In the genomic region with DNA sequence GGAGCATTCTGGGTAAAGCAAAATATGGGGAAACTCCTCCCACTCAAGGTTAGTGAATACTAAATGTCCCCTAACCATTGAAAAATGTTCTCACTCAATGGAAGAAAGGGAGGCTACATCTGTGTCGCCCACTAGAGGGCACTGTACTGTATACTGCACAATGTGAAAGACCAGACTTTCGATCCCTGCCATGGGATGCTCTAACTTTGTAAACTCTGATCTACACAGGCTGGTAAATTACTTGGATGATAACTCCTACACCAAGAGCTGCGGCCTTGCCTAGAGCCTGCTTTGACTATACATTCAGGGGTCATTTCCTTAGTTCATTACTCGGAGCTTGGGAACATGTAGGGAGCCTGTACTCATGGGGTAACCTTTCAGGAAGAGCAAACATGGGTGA, we compare ENCODE assay signal across 7 mouse cellular contexts. TPM values are rescaled to one million over a fixed set of nuclear protein-coding genes. Genes with fewer than 3 reads are reported as not detected.
DNase-seq lines count a peak whose midpoint lies in the region; ATAC-seq and TF ChIP-seq lines count a peak whose summit lies in the region.

No protein-coding gene starts in this region.

- H3K9ac ChIP-seq in heart, embryonic 11.5 days (ENCODE audit: low read depth, low read length) = no peak overlapping the region
- H3K9ac ChIP-seq in kidney, postnatal 0 days (ENCODE audit: low read depth, low read length) = no peak overlapping the region
- no peak overlapping the region for H3K9ac ChIP-seq in lung, postnatal 0 days (replicated peaks; ENCODE audit: low read depth)

- no peaks in the 10 kb centered on the region for H3K36me3 ChIP-seq in heart, embryonic 11.5 days (ENCODE audit: control insufficient read depth, insufficient read depth, low read length)
- no peaks in the 10 kb centered on the region for H3K36me3 ChIP-seq in kidney, postnatal 0 days (ENCODE audit: insufficient read depth, low read length)
- no peaks in the 10 kb centered on the region for H3K36me3 ChIP-seq in lung, postnatal 0 days (ENCODE audit: insufficient read depth, low read length)

- peak overlapping the region; percentile 68 for H3K4me2 ChIP-seq in heart, embryonic 11.5 days
- peak overlapping the region; percentile 59; the same call in 1 of the 2 replicates for H3K4me2 ChIP-seq in kidney, postnatal 0 days (ENCODE audit: low read length)
- H3K4me2 ChIP-seq in lung, postnatal 0 days (replicated peaks; ENCODE audit: low read depth, low read length) = peak overlapping the region; percentile 44

- ATAC-seq in heart, embryonic 11.5 days (replicated peaks; ENCODE audit: insufficient number of reproducible peaks, low FRiP score, low TSS enrichment) = no peak
- peak; percentile 34; the same call in 1 of the 2 replicates for ATAC-seq in kidney, postnatal 0 days (replicated peaks; ENCODE audit: low FRiP score, low read depth)
- peak; percentile 32 for ATAC-seq in lung, postnatal 0 days

- no peaks in the 10 kb centered on the region for H3K9me3 ChIP-seq in heart, embryonic 11.5 days (replicated peaks; ENCODE audit: control insufficient read depth, low read length)
- H3K9me3 ChIP-seq in kidney, postnatal 0 days (replicated peaks; ENCODE audit: low read length) = no peaks in the 10 kb centered on the region
- no peaks in the 10 kb centered on the region for H3K9me3 ChIP-seq in lung, postnatal 0 days (ENCODE audit: low read length)

- WGBS in heart, embryonic 11.5 days (ENCODE audit: insufficient replicate concordance) = 15% methylated on average over 4 of the region's 4 CpGs
- WGBS in kidney, postnatal 0 days = 21% methylated on average over 4 of the region's 4 CpGs
- WGBS in lung, postnatal 0 days = 19% methylated on average over 4 of the region's 4 CpGs

- peaks cover 14% of the 10 kb centered on the region for H3K4me1 ChIP-seq in heart, embryonic 11.5 days (ENCODE audit: control insufficient read depth, insufficient read depth, low read length)
- peaks cover 5% of the 10 kb centered on the region for H3K4me1 ChIP-seq in kidney, postnatal 0 days (replicated peaks; ENCODE audit: insufficient read depth, low read length)
- peaks cover 11% of the 10 kb centered on the region; the same call in 1 of the 2 replicates for H3K4me1 ChIP-seq in lung, postnatal 0 days (ENCODE audit: insufficient read depth, low read depth, low read length)

- peak; percentile 89 for TF ChIP-seq CTCF in kidney, postnatal 0 days (IDR thresholded peaks at IDR 0.05; ENCODE audit: low read depth)
- TF ChIP-seq CTCF in lung, postnatal 0 days (IDR thresholded peaks at IDR 0.05) = peak; percentile 93

- DNase-seq in CD8-positive naive resting alpha-beta T cell, adult 2 months (ENCODE audit: low read depth in 2 of 2, low spot score in 2 of 2) = peak; percentile 44 to 63
- peak; percentile 59 for DNase-seq in WW6 (ENCODE audit: low read depth, low spot score)
- peak; percentile 56 for DNase-seq in embryo, embryonic 11.5 days (ENCODE audit: low read depth, low spot score)
- DNase-seq in kidney, postnatal 0 days (ENCODE audit: low spot score) = peak; percentile 93
- peak; percentile 85 for DNase-seq in lung, postnatal 0 days (ENCODE audit: low spot score)
- peak; percentile 48 for DNase-seq in retina, postnatal 7 days (ENCODE audit: low read depth, low spot score)

- H3K4me3 ChIP-seq in heart, embryonic 11.5 days (ENCODE audit: low read depth, low read length) = peak overlapping the region; percentile 29
- no peak overlapping the region for H3K4me3 ChIP-seq in kidney, postnatal 0 days (replicated peaks; ENCODE audit: low read depth, low read length)
- H3K4me3 ChIP-seq in lung, postnatal 0 days (ENCODE audit: low read depth, low read length) = peak overlapping the region; percentile 8; the same call in 1 of the 2 replicates

- H3K27ac ChIP-seq in heart, embryonic 11.5 days (ENCODE audit: low read depth, low read length) = no peak overlapping the region
- H3K27ac ChIP-seq in kidney, postnatal 0 days = no peak overlapping the region
- no peak overlapping the region for H3K27ac ChIP-seq in lung, postnatal 0 days (ENCODE audit: low read length)

- TF ChIP-seq EP300 in lung, postnatal 0 days (IDR thresholded peaks at IDR 0.05) = no peak

- no peaks in the 10 kb centered on the region for H3K27me3 ChIP-seq in heart, embryonic 11.5 days (ENCODE audit: control insufficient read depth, insufficient read depth, low read length)
- H3K27me3 ChIP-seq in kidney, postnatal 0 days (ENCODE audit: insufficient read depth, low read length) = no peaks in the 10 kb centered on the region
- no peaks in the 10 kb centered on the region for H3K27me3 ChIP-seq in lung, postnatal 0 days (replicated peaks; ENCODE audit: insufficient read depth, low read length)

RNA-seq across cellular contexts. Expression of gene Hspa8, which starts 44.4 kb away (rescaled TPM):
- polyA plus RNA-seq in heart, embryonic 11.5 days (2014; fragmentation: Nextera tagmentation; extraction: Ambion mirVana) = 2,531 and 2,677 TPM in 2 replicates
- 1,937 and 2,022 TPM in 2 replicates for polyA plus RNA-seq in kidney, postnatal 0 days (2015; fragmentation: Nextera tagmentation; extraction: Ambion mirVana)
- 956 and 1,427 TPM in 2 replicates for polyA plus RNA-seq in lung, postnatal 0 days (2015; fragmentation: Nextera tagmentation; extraction: Ambion mirVana)
